28 mouse cellular contexts compared by ENCODE assay signal in genomic region chr8:117923296-117923695, GRCm38 (mm10).
A peak's percentile ranks its signal among the peaks of the same experiment; 100 is the strongest.
DNase-seq lines count a peak whose midpoint lies in the region; ATAC-seq and TF ChIP-seq lines count a peak whose summit lies in the region.
"Had no signal": no experiment of that assay in that cellular context is flagged by ENCODE, and none has a peak within 500 bp of the region (broad histone marks: within the 10 kb centered on the region; RNA-seq: fewer than 3 reads in every experiment).

No protein-coding gene starts in this region.

- no peak for TF ChIP-seq POLR2A in limb, embryonic 14.5 days (IDR thresholded peaks at IDR 0.05; ENCODE audit: borderline replicate concordance, extremely low read depth, insufficient read depth, insufficient read length)

- H3K27me3 ChIP-seq in forebrain, postnatal 0 days (ENCODE audit: insufficient read depth, low read length): no peaks in the 10 kb centered on the region
- peaks cover 8% of the 10 kb centered on the region; the same call in 1 of the 2 replicates for H3K27me3 ChIP-seq in forebrain, embryonic 13.5 days
- H3K27me3 ChIP-seq in heart, embryonic 15.5 days: peaks cover under 1% of the 10 kb centered on the region; the same call in 1 of the 2 replicates
- peaks cover under 1% of the 10 kb centered on the region; the same call in 1 of the 2 replicates for H3K27me3 ChIP-seq in limb, embryonic 14.5 days (ENCODE audit: control insufficient read depth, insufficient read depth, low read length)
- H3K27me3 ChIP-seq in limb, embryonic 10.5 days (ENCODE audit: low read depth, poor library complexity, severe bottlenecking): peaks cover 42% of the 10 kb centered on the region
- H3K27me3 ChIP-seq: intestine, embryonic 15.5 days had no signal

- H3K4me2 ChIP-seq in forebrain, postnatal 0 days (ENCODE audit: low read depth): no peak overlapping the region
- H3K4me2 ChIP-seq in forebrain, embryonic 13.5 days: no peak overlapping the region
- peak overlapping the region; percentile 18; the same call in 1 of the 2 replicates for H3K4me2 ChIP-seq in heart, embryonic 15.5 days
- no peak overlapping the region for H3K4me2 ChIP-seq in limb, embryonic 14.5 days (replicated peaks; ENCODE audit: low read depth, low read length, severe bottlenecking)
- H3K4me2 ChIP-seq: embryonic facial prominence, embryonic 13.5 days; hindbrain, embryonic 13.5 days; intestine, embryonic 15.5 days had no signal

- H3K9me3 ChIP-seq in forebrain, postnatal 0 days (ENCODE audit: low read length): no peaks in the 10 kb centered on the region
- H3K9me3 ChIP-seq in forebrain, embryonic 13.5 days (replicated peaks): no peaks in the 10 kb centered on the region
- H3K9me3 ChIP-seq in heart, embryonic 15.5 days (replicated peaks): no peaks in the 10 kb centered on the region
- no peaks in the 10 kb centered on the region for H3K9me3 ChIP-seq in limb, embryonic 14.5 days (ENCODE audit: control insufficient read depth, low read length)
- H3K9me3 ChIP-seq in limb, embryonic 10.5 days (replicated peaks): no peaks in the 10 kb centered on the region
- H3K9me3 ChIP-seq: embryonic facial prominence, embryonic 13.5 days; forebrain, embryonic 10.5 days; heart, embryonic 10.5 days; hindbrain, embryonic 10.5 days; hindbrain, embryonic 13.5 days; intestine, embryonic 15.5 days had no signal

- ATAC-seq in forebrain, postnatal 0 days: no peak
- no peak for ATAC-seq in forebrain, embryonic 13.5 days
- peak; percentile 47; the same call in 1 of the 2 replicates for ATAC-seq in heart, embryonic 15.5 days (replicated peaks; ENCODE audit: insufficient number of reproducible peaks, insufficient read depth, low FRiP score, low read depth)
- no peak for ATAC-seq in limb, embryonic 14.5 days (ENCODE audit: low FRiP score, low read depth)
- ATAC-seq: activated CD4-positive, CD25-positive, alpha-beta regulatory T cell, adult 4 months; forebrain, embryonic 16.5 days; hindbrain, embryonic 16.5 days; intestine, embryonic 15.5 days had no signal

- DNase-seq in adrenal gland, postnatal 10 days: peak; percentile 2
- DNase-seq in adrenal gland, adult 18-20 months (ENCODE audit: low spot score in 2 of 2): no peak
- DNase-seq in forebrain, postnatal 0 days: peak; percentile 12
- DNase-seq in heart, adult 9 months (ENCODE audit: low spot score in 2 of 2): no peak
- peak; percentile 37 for DNase-seq in limb, embryonic 14.5 days (ENCODE audit: low spot score)
- no peak for DNase-seq in limb, embryonic 10.5 days (ENCODE audit: low spot score)
- DNase-seq: adrenal gland, postnatal 14 days; cerebellum, adult 11 months; cerebellum, adult 2 months; cerebellum, adult 9-11 months; cerebellum, postnatal 25 days; gastrocnemius, adult 2 months; gastrocnemius, postnatal 14 days; heart, adult 11 months; heart, postnatal 14 days; kidney, adult 11 months; kidney, adult 8-10 months had no signal

- TF ChIP-seq CTCF in forebrain, postnatal 0 days (IDR thresholded peaks at IDR 0.05; ENCODE audit: low read depth): no peak

- H3K4me1 ChIP-seq in forebrain, postnatal 0 days (ENCODE audit: insufficient read depth): no peaks in the 10 kb centered on the region
- peaks cover 2% of the 10 kb centered on the region for H3K4me1 ChIP-seq in forebrain, embryonic 13.5 days
- H3K4me1 ChIP-seq in heart, embryonic 15.5 days (replicated peaks): peaks cover 11% of the 10 kb centered on the region
- H3K4me1 ChIP-seq in limb, embryonic 14.5 days (ENCODE audit: control insufficient read depth, insufficient read depth, low read length): no peaks in the 10 kb centered on the region
- peaks cover under 1% of the 10 kb centered on the region; the same call in 1 of the 2 replicates for H3K4me1 ChIP-seq in limb, embryonic 10.5 days
- H3K4me1 ChIP-seq: embryonic facial prominence, embryonic 13.5 days; heart, embryonic 10.5 days; hindbrain, embryonic 13.5 days; intestine, embryonic 15.5 days had no signal

- no peak overlapping the region for H3K9ac ChIP-seq in forebrain, postnatal 0 days
- no peak overlapping the region for H3K9ac ChIP-seq in forebrain, embryonic 13.5 days
- H3K9ac ChIP-seq in heart, embryonic 15.5 days: no peak overlapping the region
- H3K9ac ChIP-seq in limb, embryonic 14.5 days (ENCODE audit: low read depth, low read length, severe bottlenecking): no peak overlapping the region
- H3K9ac ChIP-seq: embryonic facial prominence, embryonic 13.5 days; hindbrain, embryonic 13.5 days; intestine, embryonic 15.5 days had no signal

- H3K36me3 ChIP-seq in forebrain, postnatal 0 days (ENCODE audit: insufficient read depth): no peaks in the 10 kb centered on the region
- no peaks in the 10 kb centered on the region for H3K36me3 ChIP-seq in forebrain, embryonic 13.5 days (ENCODE audit: poor library complexity, severe bottlenecking)
- H3K36me3 ChIP-seq in heart, embryonic 15.5 days: no peaks in the 10 kb centered on the region
- H3K36me3 ChIP-seq in limb, embryonic 14.5 days (ENCODE audit: control insufficient read depth, insufficient read depth, low read length): no peaks in the 10 kb centered on the region
- no peaks in the 10 kb centered on the region for H3K36me3 ChIP-seq in limb, embryonic 10.5 days
- H3K36me3 ChIP-seq: embryonic facial prominence, embryonic 13.5 days; forebrain, embryonic 10.5 days; heart, embryonic 10.5 days; hindbrain, embryonic 10.5 days; hindbrain, embryonic 13.5 days; intestine, embryonic 15.5 days had no signal

- H3K27ac ChIP-seq in forebrain, postnatal 0 days (ENCODE audit: low read depth, low read length): no peak overlapping the region
- no peak overlapping the region for H3K27ac ChIP-seq in forebrain, embryonic 13.5 days
- H3K27ac ChIP-seq in heart, embryonic 15.5 days: peak overlapping the region; percentile 37; the same call in 1 of the 2 replicates
- H3K27ac ChIP-seq in limb, embryonic 14.5 days (replicated peaks; ENCODE audit: low read depth, low read length): no peak overlapping the region
- no peak overlapping the region for H3K27ac ChIP-seq in limb, embryonic 10.5 days
- H3K27ac ChIP-seq: embryonic facial prominence, embryonic 13.5 days; forebrain, embryonic 10.5 days; gastrocnemius, adult 2 months; heart, embryonic 10.5 days; hindbrain, embryonic 10.5 days; hindbrain, embryonic 13.5 days; intestine, embryonic 15.5 days had no signal

- 75% methylated on average over 6 of the region's 6 CpGs for WGBS in forebrain, postnatal 0 days
- WGBS in forebrain, embryonic 13.5 days: 86% methylated on average over 6 of the region's 6 CpGs
- WGBS in heart, embryonic 15.5 days: 51% methylated on average over 6 of the region's 6 CpGs
- WGBS in limb, embryonic 14.5 days: 74% methylated on average over 6 of the region's 6 CpGs
- WGBS in limb, embryonic 10.5 days: 87% methylated on average over 6 of the region's 6 CpGs

- H3K4me3 ChIP-seq in forebrain, postnatal 0 days (ENCODE audit: low read depth, low read length): no peak overlapping the region
- H3K4me3 ChIP-seq in forebrain, embryonic 13.5 days: no peak overlapping the region
- no peak overlapping the region for H3K4me3 ChIP-seq in heart, embryonic 15.5 days
- no peak overlapping the region for H3K4me3 ChIP-seq in limb, embryonic 14.5 days (replicated peaks; ENCODE audit: low read length)
- no peak overlapping the region for H3K4me3 ChIP-seq in limb, embryonic 10.5 days
- H3K4me3 ChIP-seq: embryonic facial prominence, embryonic 13.5 days; forebrain, embryonic 10.5 days; gastrocnemius, adult 2 months; heart, embryonic 10.5 days; hindbrain, embryonic 10.5 days; hindbrain, embryonic 13.5 days; intestine, embryonic 15.5 days had no signal

Comparison
In these comparisons a context has a peak if more than half of its experiments do, and no peak if none do; other contexts are left out.
1. DNase-seq: peak in adrenal gland, postnatal 10 days (single experiment), forebrain, postnatal 0 days (single experiment) and limb, embryonic 14.5 days (single experiment); none in adrenal gland, adult 18-20 months (0 of 2), heart, adult 9 months (0 of 2) and limb, embryonic 10.5 days (single experiment).